In the genomic region with DNA sequence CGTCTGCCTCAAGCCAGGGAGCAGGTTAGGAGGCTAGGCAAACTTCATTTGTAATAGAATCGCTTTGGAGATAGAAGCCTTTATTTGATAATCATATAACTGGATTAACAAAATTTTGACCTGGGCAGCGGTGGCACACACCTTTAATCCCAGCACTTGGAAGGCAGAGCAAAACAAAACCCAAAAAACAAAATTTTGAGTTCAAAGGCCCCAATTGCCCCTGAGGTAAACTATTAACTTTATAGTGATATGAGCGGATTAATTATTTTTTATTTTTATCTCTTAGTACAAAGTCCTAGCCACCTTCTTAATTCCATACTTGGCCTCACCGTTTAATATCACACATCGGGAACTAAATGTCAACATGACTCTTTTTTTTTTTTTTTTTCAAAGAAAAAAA, we compare ENCODE assay signal across 8 mouse cellular contexts. TPM values are rescaled to one million over a fixed set of nuclear protein-coding genes. Genes with fewer than 3 reads are reported as not detected.
DNase-seq lines count a peak whose midpoint lies in the region; ATAC-seq and TF ChIP-seq lines count a peak whose summit lies in the region.

No protein-coding gene starts in this region.

- peaks cover 9% of the 10 kb centered on the region for H3K4me1 ChIP-seq in kidney, embryonic 16.5 days (ENCODE audit: insufficient read depth, low read length)
- peaks cover 9% of the 10 kb centered on the region; the same call in 1 of the 2 replicates for H3K4me1 ChIP-seq in embryonic facial prominence, embryonic 12.5 days
- H3K4me1 ChIP-seq in intestine, embryonic 15.5 days (replicated peaks), result peaks cover 6% of the 10 kb centered on the region; the same call in 1 of the 2 replicates
- H3K4me1 ChIP-seq in midbrain, postnatal 0 days (ENCODE audit: insufficient read depth, low read length), result peaks cover 9% of the 10 kb centered on the region; the same call in 1 of the 2 replicates

- peak overlapping the region; percentile 80 for H3K9ac ChIP-seq in kidney, embryonic 16.5 days (replicated peaks; ENCODE audit: low read length)
- H3K9ac ChIP-seq in embryonic facial prominence, embryonic 12.5 days, result peak overlapping the region; percentile 76
- H3K9ac ChIP-seq in intestine, embryonic 15.5 days, result peak overlapping the region; percentile 81
- H3K9ac ChIP-seq in midbrain, postnatal 0 days (replicated peaks; ENCODE audit: low read length, poor library complexity, severe bottlenecking), result peak overlapping the region; percentile 54

- 86% methylated on average over 6 of the region's 6 CpGs for WGBS in kidney, embryonic 16.5 days
- WGBS in embryonic facial prominence, embryonic 12.5 days, result 80% methylated on average over 6 of the region's 6 CpGs
- WGBS in intestine, embryonic 15.5 days, result 73% methylated on average over 6 of the region's 6 CpGs
- 79% methylated on average over 6 of the region's 6 CpGs for WGBS in midbrain, postnatal 0 days

- peak overlapping the region; percentile 82 for H3K27ac ChIP-seq in kidney, embryonic 16.5 days (ENCODE audit: low read length)
- peak overlapping the region; percentile 92; the same call in 1 of the 2 replicates for H3K27ac ChIP-seq in embryonic facial prominence, embryonic 12.5 days
- peak overlapping the region; percentile 94; the same call in 1 of the 2 replicates for H3K27ac ChIP-seq in intestine, embryonic 15.5 days
- peak overlapping the region; percentile 82 for H3K27ac ChIP-seq in midbrain, postnatal 0 days (ENCODE audit: low read depth, low read length)

- peaks cover under 1% of the 10 kb centered on the region; the same call in 1 of the 2 replicates for H3K36me3 ChIP-seq in kidney, embryonic 16.5 days (ENCODE audit: insufficient read depth, low read length)
- H3K36me3 ChIP-seq in embryonic facial prominence, embryonic 12.5 days, result peaks cover 11% of the 10 kb centered on the region; the same call in 1 of the 2 replicates
- H3K36me3 ChIP-seq in intestine, embryonic 15.5 days, result peaks cover 2% of the 10 kb centered on the region; the same call in 1 of the 2 replicates
- H3K36me3 ChIP-seq in midbrain, postnatal 0 days (ENCODE audit: insufficient read depth, low read length), result no peaks in the 10 kb centered on the region

- DNase-seq in kidney, postnatal 14 days, result no peak
- no peak for DNase-seq in midbrain, postnatal 0 days (ENCODE audit: low spot score)
- DNase-seq in cerebellum, postnatal 25 days, result no peak
- no peak for DNase-seq in c-Kit-positive CD71-positive TER-119-positive erythroid progenitor cells, embryonic 14.5 days (ENCODE audit: low spot score)
- no peak for DNase-seq in thymus, postnatal 10 days (ENCODE audit: low spot score in 2 of 2)

- H3K9me3 ChIP-seq in kidney, embryonic 16.5 days (ENCODE audit: low read length), result no peaks in the 10 kb centered on the region
- no peaks in the 10 kb centered on the region for H3K9me3 ChIP-seq in embryonic facial prominence, embryonic 12.5 days
- no peaks in the 10 kb centered on the region for H3K9me3 ChIP-seq in intestine, embryonic 15.5 days
- no peaks in the 10 kb centered on the region for H3K9me3 ChIP-seq in midbrain, postnatal 0 days (ENCODE audit: low read length)

- no peaks in the 10 kb centered on the region for H3K27me3 ChIP-seq in kidney, embryonic 16.5 days (ENCODE audit: insufficient read depth, low read length)
- no peaks in the 10 kb centered on the region for H3K27me3 ChIP-seq in embryonic facial prominence, embryonic 12.5 days
- H3K27me3 ChIP-seq in intestine, embryonic 15.5 days (replicated peaks), result no peaks in the 10 kb centered on the region
- no peaks in the 10 kb centered on the region for H3K27me3 ChIP-seq in midbrain, postnatal 0 days (ENCODE audit: insufficient read depth, low read length)

- ATAC-seq in kidney, embryonic 16.5 days (ENCODE audit: low FRiP score, low TSS enrichment), result no peak
- ATAC-seq in embryonic facial prominence, embryonic 12.5 days (ENCODE audit: insufficient number of reproducible peaks, insufficient read depth, low FRiP score, low TSS enrichment), result no peak
- no peak for ATAC-seq in intestine, embryonic 15.5 days
- ATAC-seq in midbrain, postnatal 0 days (ENCODE audit: low FRiP score), result no peak

- peak overlapping the region; percentile 68 for H3K4me2 ChIP-seq in kidney, embryonic 16.5 days (replicated peaks; ENCODE audit: low read depth, low read length)
- H3K4me2 ChIP-seq in embryonic facial prominence, embryonic 12.5 days (replicated peaks), result peak overlapping the region; percentile 73
- peak overlapping the region; percentile 67 for H3K4me2 ChIP-seq in intestine, embryonic 15.5 days (replicated peaks)
- H3K4me2 ChIP-seq in midbrain, postnatal 0 days (ENCODE audit: low read depth, low read length, poor library complexity, severe bottlenecking), result peak overlapping the region; percentile 65

- H3K4me3 ChIP-seq in kidney, embryonic 16.5 days (ENCODE audit: low read length), result peak overlapping the region; percentile 53
- peak overlapping the region; percentile 63 for H3K4me3 ChIP-seq in embryonic facial prominence, embryonic 12.5 days
- peak overlapping the region; percentile 58 for H3K4me3 ChIP-seq in intestine, embryonic 15.5 days (replicated peaks)
- H3K4me3 ChIP-seq in midbrain, postnatal 0 days (ENCODE audit: low read depth, low read length), result peak overlapping the region; percentile 58

- TF ChIP-seq CTCF in midbrain, postnatal 0 days (IDR thresholded peaks at IDR 0.05), result no peak

RNA-seq across cellular contexts. Expression of a gene that starts 1.1 kb away (rescaled TPM):
- 96.6 and 128 TPM in 2 replicates for polyA plus RNA-seq in kidney, embryonic 16.5 days (2015; fragmentation: Nextera tagmentation; extraction: Ambion mirVana)
- 7.2 and 8.3 TPM in 2 replicates for polyA plus RNA-seq in embryonic facial prominence, embryonic 12.5 days (2016; fragmentation: Nextera tagmentation; extraction: Ambion mirVana)
- polyA plus RNA-seq in intestine, embryonic 15.5 days (2015; fragmentation: Nextera tagmentation; extraction: Ambion mirVana), result 8.6 and 9.0 TPM in 2 replicates
- 9.3 and 11.2 TPM in 2 replicates for total RNA-seq in midbrain, postnatal 0 days (2014; rRNA removed)
- 19.8 and 19.9 TPM in 2 replicates for polyA plus RNA-seq in midbrain, postnatal 0 days (2015; fragmentation: Nextera tagmentation; extraction: Ambion mirVana)

RNA-seq across cellular contexts. Expression of a gene that starts 4.9 kb away (rescaled TPM):
- polyA plus RNA-seq in kidney, embryonic 16.5 days (2015; fragmentation: Nextera tagmentation; extraction: Ambion mirVana), result 35.3 and 41.1 TPM in 2 replicates
- 38.9 and 41.3 TPM in 2 replicates for polyA plus RNA-seq in embryonic facial prominence, embryonic 12.5 days (2016; fragmentation: Nextera tagmentation; extraction: Ambion mirVana)
- 39.3 and 41.8 TPM in 2 replicates for polyA plus RNA-seq in intestine, embryonic 15.5 days (2015; fragmentation: Nextera tagmentation; extraction: Ambion mirVana)
- total RNA-seq in midbrain, postnatal 0 days (2014; rRNA removed), result 43.7 and 44.3 TPM in 2 replicates
- 51.7 and 61.5 TPM in 2 replicates for polyA plus RNA-seq in midbrain, postnatal 0 days (2015; fragmentation: Nextera tagmentation; extraction: Ambion mirVana)

RNA-seq across cellular contexts. Expression of a gene that starts 11.9 kb away (rescaled TPM):
- 8.2 and 8.6 TPM in 2 replicates for polyA plus RNA-seq in kidney, embryonic 16.5 days (2015; fragmentation: Nextera tagmentation; extraction: Ambion mirVana)
- 3.5 and 3.6 TPM in 2 replicates for polyA plus RNA-seq in embryonic facial prominence, embryonic 12.5 days (2016; fragmentation: Nextera tagmentation; extraction: Ambion mirVana)
- 4.5 and 5.0 TPM in 2 replicates for polyA plus RNA-seq in intestine, embryonic 15.5 days (2015; fragmentation: Nextera tagmentation; extraction: Ambion mirVana)
- total RNA-seq in midbrain, postnatal 0 days (2014; rRNA removed), result 4.9 and 6.2 TPM in 2 replicates
- polyA plus RNA-seq in midbrain, postnatal 0 days (2015; fragmentation: Nextera tagmentation; extraction: Ambion mirVana), result 5.6 and 6.4 TPM in 2 replicates

RNA-seq across cellular contexts. Expression of a gene that starts 44.9 kb away (rescaled TPM):
- 40.5 and 48.3 TPM in 2 replicates for polyA plus RNA-seq in kidney, embryonic 16.5 days (2015; fragmentation: Nextera tagmentation; extraction: Ambion mirVana)
- 51.3 and 51.4 TPM in 2 replicates for polyA plus RNA-seq in embryonic facial prominence, embryonic 12.5 days (2016; fragmentation: Nextera tagmentation; extraction: Ambion mirVana)
- 43.4 and 43.5 TPM in 2 replicates for polyA plus RNA-seq in intestine, embryonic 15.5 days (2015; fragmentation: Nextera tagmentation; extraction: Ambion mirVana)
- total RNA-seq in midbrain, postnatal 0 days (2014; rRNA removed), result 82.8 and 90.2 TPM in 2 replicates
- polyA plus RNA-seq in midbrain, postnatal 0 days (2015; fragmentation: Nextera tagmentation; extraction: Ambion mirVana), result 26.0 and 36.0 TPM in 2 replicates

RNA-seq across cellular contexts. Expression of a gene that starts 47.6 kb away (rescaled TPM):
- 2.7 and 3.8 TPM in 2 replicates for polyA plus RNA-seq in kidney, embryonic 16.5 days (2015; fragmentation: Nextera tagmentation; extraction: Ambion mirVana)
- not detected in 2 replicates for polyA plus RNA-seq in embryonic facial prominence, embryonic 12.5 days (2016; fragmentation: Nextera tagmentation; extraction: Ambion mirVana)
- polyA plus RNA-seq in intestine, embryonic 15.5 days (2015; fragmentation: Nextera tagmentation; extraction: Ambion mirVana), result 0.08 TPM in 1 of 2 replicates, not detected in the other
- not detected in 2 replicates for total RNA-seq in midbrain, postnatal 0 days (2014; rRNA removed)
- 0.06 TPM in 1 of 2 replicates, not detected in the other for polyA plus RNA-seq in midbrain, postnatal 0 days (2015; fragmentation: Nextera tagmentation; extraction: Ambion mirVana)
